Comparison of ENCODE assay signal across 9 mouse cellular contexts in the genomic region with DNA sequence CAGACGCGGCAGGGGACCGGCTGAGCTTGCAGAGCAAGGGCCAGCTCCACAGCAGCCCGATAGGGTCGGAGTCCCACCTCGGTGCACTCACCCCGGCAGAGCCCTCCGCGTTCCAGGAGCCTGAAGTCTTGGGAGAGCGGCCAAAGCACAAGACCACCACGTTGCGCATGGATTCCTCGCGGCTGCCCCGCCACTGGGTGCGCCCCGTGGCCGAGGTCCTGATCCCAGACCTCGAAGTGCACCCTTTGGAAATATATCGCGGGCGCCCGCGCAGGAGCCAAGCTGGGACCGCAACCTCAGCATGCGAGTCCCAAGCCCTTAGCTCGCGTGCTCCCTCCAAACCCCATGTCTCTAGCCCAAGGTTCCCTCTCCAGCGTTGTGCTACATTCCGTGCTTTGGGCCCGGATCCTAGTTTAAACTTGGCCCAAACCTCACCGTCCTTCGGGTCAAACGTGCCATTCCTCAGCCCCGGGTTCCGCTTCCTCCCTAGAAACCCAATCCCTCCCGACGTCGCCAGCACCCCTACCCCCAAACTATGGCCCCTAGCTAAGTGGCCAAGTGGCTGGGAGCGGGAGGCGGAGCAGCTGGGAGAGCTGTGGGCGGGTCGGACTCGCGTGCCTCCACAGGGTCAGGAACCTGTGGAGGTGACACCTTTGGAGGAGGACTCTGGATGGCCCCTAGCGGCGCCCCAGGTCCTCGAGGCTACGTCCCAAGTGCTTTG. TPM values are rescaled to one million over a fixed set of nuclear protein-coding genes. Genes with fewer than 3 reads are reported as not detected.
DNase-seq lines count a peak whose midpoint lies in the region; ATAC-seq and TF ChIP-seq lines count a peak whose summit lies in the region.
"Had no signal": no experiment of that assay in that cellular context is flagged by ENCODE, and none has a peak within 500 bp of the region (broad histone marks: within the 10 kb centered on the region; RNA-seq: fewer than 3 reads in every experiment).

No protein-coding gene starts in this region.

- peak overlapping the region; percentile 30 for H3K9ac ChIP-seq in hindbrain, embryonic 15.5 days
- no peak overlapping the region; the same call in 1 of the 2 replicates for H3K9ac ChIP-seq in liver, embryonic 11.5 days (ENCODE audit: low read depth, low read length)

- H3K4me3 ChIP-seq in spleen, adult 2 months (ENCODE audit: extremely low read depth, insufficient read depth, insufficient read length), result peak overlapping the region; percentile 22; the same call in 1 of the 2 replicates
- H3K4me3 ChIP-seq in embryonic fibroblast, embryonic 13.5 days (ENCODE audit: insufficient read depth, low read length), result peak overlapping the region; percentile 19; the same call in 1 of the 2 replicates
- peak overlapping the region; percentile 26 for H3K4me3 ChIP-seq in hindbrain, embryonic 15.5 days
- peak overlapping the region; percentile 48 for H3K4me3 ChIP-seq in liver, embryonic 11.5 days (ENCODE audit: low read depth, low read length)

- TF ChIP-seq CTCF in spleen, adult 2 months (IDR thresholded peaks at IDR 0.05; ENCODE audit: extremely low read depth, insufficient read depth, insufficient read length, insufficient replicate concordance), result no peak
- TF ChIP-seq CTCF in embryonic fibroblast, embryonic 13.5 days (IDR thresholded peaks at IDR 0.05; ENCODE audit: borderline replicate concordance, insufficient read depth, low read length), result no peak

- H3K4me2 ChIP-seq in hindbrain, embryonic 15.5 days, result peak overlapping the region; percentile 54
- H3K4me2 ChIP-seq in liver, embryonic 11.5 days, result peak overlapping the region; percentile 77

- H3K27me3 ChIP-seq in spleen, adult 2 months (ENCODE audit: control insufficient read depth, insufficient read depth, low read length), result peaks cover 7% of the 10 kb centered on the region
- peaks cover 29% of the 10 kb centered on the region for H3K27me3 ChIP-seq in hindbrain, embryonic 15.5 days
- peaks cover 24% of the 10 kb centered on the region for H3K27me3 ChIP-seq in liver, embryonic 11.5 days (replicated peaks; ENCODE audit: control insufficient read depth, insufficient read depth, low read length)

- H3K9me3 ChIP-seq in hindbrain, embryonic 15.5 days, result no peaks in the 10 kb centered on the region
- no peaks in the 10 kb centered on the region for H3K9me3 ChIP-seq in liver, embryonic 11.5 days (ENCODE audit: control insufficient read depth, low read length)

- no peak for ATAC-seq in hindbrain, embryonic 15.5 days (ENCODE audit: low FRiP score, low read depth)
- ATAC-seq in liver, embryonic 11.5 days (replicated peaks; ENCODE audit: low FRiP score), result no peak

- H3K4me1 ChIP-seq in spleen, adult 2 months (ENCODE audit: control insufficient read depth, insufficient read depth, insufficient read length), result peaks cover 3% of the 10 kb centered on the region; the same call in 1 of the 2 replicates
- no peaks in the 10 kb centered on the region; the same call in 1 of the 2 replicates for H3K4me1 ChIP-seq in embryonic fibroblast, embryonic 13.5 days (ENCODE audit: control insufficient read depth, insufficient read depth, low read length)
- H3K4me1 ChIP-seq in hindbrain, embryonic 15.5 days (replicated peaks), result peaks cover 29% of the 10 kb centered on the region
- H3K4me1 ChIP-seq in liver, embryonic 11.5 days (replicated peaks; ENCODE audit: control insufficient read depth, insufficient read depth, low read length), result peaks cover 14% of the 10 kb centered on the region

- DNase-seq in spleen, adult 2 months (ENCODE audit: low read depth in 1 of 2, low spot score in 2 of 2), result no peak
- DNase-seq in spleen, adult 12 weeks (ENCODE audit: low spot score), result no peak
- DNase-seq in liver, embryonic 11.5 days (ENCODE audit: low spot score), result peak; percentile 64
- DNase-seq in naive thymus-derived CD4-positive, alpha-beta T cell, adult 2 months (ENCODE audit: low read depth), result peak; percentile 38
- DNase-seq in right cerebral cortex, adult 2 months (ENCODE audit: low spot score in 2 of 2), result no peak
- DNase-seq in layer of hippocampus, postnatal 14 days (ENCODE audit: low spot score in 2 of 2), result no peak

- no peak overlapping the region for H3K27ac ChIP-seq in spleen, adult 2 months (ENCODE audit: insufficient read depth, low read length)
- no peak overlapping the region for H3K27ac ChIP-seq in embryonic fibroblast, embryonic 13.5 days (ENCODE audit: insufficient read depth, low read length)
- no peak overlapping the region for H3K27ac ChIP-seq in hindbrain, embryonic 15.5 days (replicated peaks)
- H3K27ac ChIP-seq in liver, embryonic 11.5 days (ENCODE audit: low read depth, low read length), result no peak overlapping the region

- 6% methylated on average over 49 of the region's 49 CpGs for WGBS in spleen, adult 2 months
- WGBS in hindbrain, embryonic 15.5 days, result 2% methylated on average over 46 of the region's 49 CpGs
- WGBS in liver, embryonic 11.5 days, result 1% methylated on average over 49 of the region's 49 CpGs

- no peaks in the 10 kb centered on the region for H3K36me3 ChIP-seq in spleen, adult 2 months (ENCODE audit: control insufficient read depth, insufficient read depth, low read length)
- H3K36me3 ChIP-seq in hindbrain, embryonic 15.5 days, result no peaks in the 10 kb centered on the region
- no peaks in the 10 kb centered on the region for H3K36me3 ChIP-seq in liver, embryonic 11.5 days (ENCODE audit: control insufficient read depth, insufficient read depth, low read length)

- no peak for TF ChIP-seq POLR2A in spleen, adult 2 months (IDR thresholded peaks at IDR 0.05; ENCODE audit: low read depth, low read length)
- no peak for TF ChIP-seq POLR2A in embryonic fibroblast, embryonic 13.5 days (IDR thresholded peaks at IDR 0.05; ENCODE audit: low read depth, low read length)

RNA-seq across cellular contexts. Expression of gene Dctn1, which starts 3.6 kb away (rescaled TPM):
- polyA plus RNA-seq in spleen, adult 2 months (2012; rRNA removed), result 69.0 and 85.6 TPM in 2 replicates
- polyA plus RNA-seq in embryonic fibroblast, embryonic 13.5 days (2011; ENCODE audit: insufficient read length, low read depth, missing spikeins), result 92.5 and 98.8 TPM in 2 replicates
- polyA plus RNA-seq in hindbrain, embryonic 15.5 days (2015; fragmentation: Nextera tagmentation; extraction: Ambion mirVana), result 148 and 160 TPM in 2 replicates
- 56.3 and 63.4 TPM in 2 replicates for polyA plus RNA-seq in liver, embryonic 11.5 days (2014; fragmentation: Nextera tagmentation; extraction: Ambion mirVana)
- total RNA-seq in layer of hippocampus, postnatal 14 days (2021), result 100 to 1,000 TPM; 358 to 382 TPM

RNA-seq across cellular contexts. Expression of gene 1700003E16Rik, which starts 5.9 kb away (rescaled TPM):
- 0.04 and 0.05 TPM in 2 replicates for polyA plus RNA-seq in spleen, adult 2 months (2012; rRNA removed)
- polyA plus RNA-seq in embryonic fibroblast, embryonic 13.5 days (2011; ENCODE audit: insufficient read length, low read depth, missing spikeins), result 0.51 and 0.70 TPM in 2 replicates
- polyA plus RNA-seq in hindbrain, embryonic 15.5 days (2015; fragmentation: Nextera tagmentation; extraction: Ambion mirVana), result 9.7 and 9.8 TPM in 2 replicates
- 0.08 and 0.12 TPM in 2 replicates for polyA plus RNA-seq in liver, embryonic 11.5 days (2014; fragmentation: Nextera tagmentation; extraction: Ambion mirVana)
- total RNA-seq in layer of hippocampus, postnatal 14 days (2021), result 10 to 100 TPM; 20.4 to 21.1 TPM
- total RNA-seq: neutrophil, adult 5-6 weeks had no signal

RNA-seq across cellular contexts. Expression of gene Wdr54, which starts 5.9 kb away (rescaled TPM):
- 0.77 and 1.6 TPM in 2 replicates for polyA plus RNA-seq in spleen, adult 2 months (2012; rRNA removed)
- polyA plus RNA-seq in embryonic fibroblast, embryonic 13.5 days (2011; ENCODE audit: insufficient read length, low read depth, missing spikeins), result 5.4 TPM in 2 replicates
- polyA plus RNA-seq in hindbrain, embryonic 15.5 days (2015; fragmentation: Nextera tagmentation; extraction: Ambion mirVana), result 17.8 and 19.3 TPM in 2 replicates
- 2.3 and 4.3 TPM in 2 replicates for polyA plus RNA-seq in liver, embryonic 11.5 days (2014; fragmentation: Nextera tagmentation; extraction: Ambion mirVana)
- total RNA-seq in layer of hippocampus, postnatal 14 days (2021), result 10 to 100 TPM; 24.4 to 26.0 TPM
- total RNA-seq: neutrophil, adult 5-6 weeks had no signal

RNA-seq across cellular contexts. Expression of gene Rtkn, which starts 26.8 kb away (rescaled TPM):
- polyA plus RNA-seq in spleen, adult 2 months (2012; rRNA removed), result 3.6 and 5.7 TPM in 2 replicates
- polyA plus RNA-seq in embryonic fibroblast, embryonic 13.5 days (2011; ENCODE audit: insufficient read length, low read depth, missing spikeins), result 13.4 and 15.4 TPM in 2 replicates
- polyA plus RNA-seq in hindbrain, embryonic 15.5 days (2015; fragmentation: Nextera tagmentation; extraction: Ambion mirVana), result 14.9 and 17.8 TPM in 2 replicates
- 14.7 and 15.4 TPM in 2 replicates for polyA plus RNA-seq in liver, embryonic 11.5 days (2014; fragmentation: Nextera tagmentation; extraction: Ambion mirVana)
- 10 to 100 TPM; 61.2 to 65.1 TPM for total RNA-seq in layer of hippocampus, postnatal 14 days (2021)
- total RNA-seq: neutrophil, adult 5-6 weeks had no signal

RNA-seq across cellular contexts. Expression of gene Ino80b, which starts 36.9 kb away (rescaled TPM):
- 27.1 and 53.4 TPM in 2 replicates for polyA plus RNA-seq in spleen, adult 2 months (2012; rRNA removed)
- polyA plus RNA-seq in embryonic fibroblast, embryonic 13.5 days (2011; ENCODE audit: insufficient read length, low read depth, missing spikeins), result 6.6 and 7.4 TPM in 2 replicates
- 13.8 and 16.3 TPM in 2 replicates for polyA plus RNA-seq in hindbrain, embryonic 15.5 days (2015; fragmentation: Nextera tagmentation; extraction: Ambion mirVana)
- polyA plus RNA-seq in liver, embryonic 11.5 days (2014; fragmentation: Nextera tagmentation; extraction: Ambion mirVana), result 15.8 and 17.6 TPM in 2 replicates
- 10 to 100 TPM; 24.1 TPM for total RNA-seq in layer of hippocampus, postnatal 14 days (2021)

Comparison
In these comparisons a context has a peak if more than half of its experiments do, and no peak if none do; other contexts are left out.
1. DNase-seq: peak in liver, embryonic 11.5 days (single experiment) and naive thymus-derived CD4-positive, alpha-beta T cell, adult 2 months (single experiment); none in spleen, adult 2 months (0 of 2), spleen, adult 12 weeks (single experiment), right cerebral cortex, adult 2 months (0 of 2) and layer of hippocampus, postnatal 14 days (0 of 2).
2. Peak in every context shown above with its lines, with median percentiles within 50 percentile points of each other: H3K4me3 ChIP-seq.